Mouse (Mus musculus) liver, postnatal 0 days (tissue): Measurements from ENCODE around the gene Shq1.

Experiments
- CTCF ChIP-seq: sonication (generic); IDR thresholded peaks from 2 replicates; pipeline ENCODE4 v1.5.1; 2016; ENCODE audit warnings: antibody characterized with exemption, low read depth
- EP300 ChIP-seq: IDR thresholded peaks from 2 replicates; pipeline ENCODE4 v1.6.1; 2016; ENCODE audit warnings: antibody characterized with exemption, low read depth, mild to moderate bottlenecking

- TF ChIP-seq CTCF (no peak), EP300 (no peak)
Measured at GRCm38 (mm10) chr6:100620411-100620810, 50.5 kb downstream of the Shq1 start.
